Mouse (Mus musculus): ENCODE results near the gene Hist1h1t. TPM values are rescaled to one million over a fixed set of nuclear protein-coding genes. Genes with fewer than 3 reads are reported as not detected.

Hist1h1t gene
- polyA plus RNA-seq, 1 experiment from 2014 or later, result not detected

GRCm38 (mm10) chr13:23685121-23685861, 10.3 kb upstream of the Hist1h1t start:
- no peak for ATAC-seq (replicated peaks; ENCODE audit: low FRiP score)
- Histone ChIP-seq H3K9me3 (ENCODE audit: control insufficient read depth, low read length) (no peaks in the 10 kb centered on the region), H3K4me3 (ENCODE audit: low read depth, low read length) (peak overlapping the region; percentile 27), H3K4me2 (peak overlapping the region; percentile 82), H3K36me3 (ENCODE audit: control insufficient read depth, insufficient read depth, low read length) (no peaks in the 10 kb centered on the region), H3K4me1 (replicated peaks; ENCODE audit: control insufficient read depth, insufficient read depth, low read length) (peaks cover 24% of the 10 kb centered on the region), H3K27ac (ENCODE audit: low read depth, low read length) (peak overlapping the region; percentile 100), H3K9ac (ENCODE audit: low read depth, low read length) (peak overlapping the region; percentile 77), H3K27me3 (replicated peaks; ENCODE audit: control insufficient read depth, insufficient read depth, low read length) (no peaks in the 10 kb centered on the region)
- WGBS, result 10% methylated on average over 15 of the region's 15 CpGs
- peak; percentile 61 for DNase-seq (ENCODE audit: low spot score)

GRCm38 (mm10) chr13:23685966-23686365, 9.6 kb upstream of the Hist1h1t start:
- H3K9me3 ChIP-seq (ENCODE audit: control insufficient read depth, low read length), result no peaks in the 10 kb centered on the region
- H3K4me2 ChIP-seq, result peak overlapping the region; percentile 82
- H3K9ac ChIP-seq (ENCODE audit: low read depth, low read length), result peak overlapping the region; percentile 77
- H3K4me3 ChIP-seq (ENCODE audit: low read depth, low read length), result peak overlapping the region; percentile 27
- no peaks in the 10 kb centered on the region for H3K36me3 ChIP-seq (ENCODE audit: control insufficient read depth, insufficient read depth, low read length)
- WGBS, result 62% methylated on average over 4 of the region's 4 CpGs
- H3K4me1 ChIP-seq (replicated peaks; ENCODE audit: control insufficient read depth, insufficient read depth, low read length), result peaks cover 27% of the 10 kb centered on the region
- DNase-seq (ENCODE audit: low spot score) (no peak), ATAC-seq (replicated peaks; ENCODE audit: low FRiP score) (no peak)
- H3K27me3 ChIP-seq (replicated peaks; ENCODE audit: control insufficient read depth, insufficient read depth, low read length), result no peaks in the 10 kb centered on the region
- H3K27ac ChIP-seq (ENCODE audit: low read depth, low read length), result peak overlapping the region; percentile 100

GRCm38 (mm10) chr13:23687181-23687580, 8.4 kb upstream of the Hist1h1t start:
- Histone ChIP-seq H3K9me3 (ENCODE audit: control insufficient read depth, low read length) (no peaks in the 10 kb centered on the region), H3K4me3 (ENCODE audit: low read depth, low read length) (no peak overlapping the region), H3K9ac (ENCODE audit: low read depth, low read length) (no peak overlapping the region), H3K27me3 (replicated peaks; ENCODE audit: control insufficient read depth, insufficient read depth, low read length) (no peaks in the 10 kb centered on the region), H3K4me2 (no peak overlapping the region), H3K27ac (ENCODE audit: low read depth, low read length) (no peak overlapping the region), H3K4me1 (replicated peaks; ENCODE audit: control insufficient read depth, insufficient read depth, low read length) (peaks cover 22% of the 10 kb centered on the region), H3K36me3 (ENCODE audit: control insufficient read depth, insufficient read depth, low read length) (no peaks in the 10 kb centered on the region)
- DNase-seq (ENCODE audit: low spot score) (no peak), ATAC-seq (replicated peaks; ENCODE audit: low FRiP score) (no peak)
- 90% methylated on average over 4 of the region's 4 CpGs for WGBS

- 82% methylated on average over 7 of the region's 7 CpGs for WGBS
- ATAC-seq (replicated peaks; ENCODE audit: low FRiP score) (no peak), DNase-seq (ENCODE audit: low spot score) (no peak)
- H3K9ac ChIP-seq (ENCODE audit: low read depth, low read length), result no peak overlapping the region
- peaks cover 15% of the 10 kb centered on the region for H3K4me1 ChIP-seq (replicated peaks; ENCODE audit: control insufficient read depth, insufficient read depth, low read length)
- H3K4me3 ChIP-seq (ENCODE audit: low read depth, low read length), result no peak overlapping the region
- H3K27ac ChIP-seq (ENCODE audit: low read depth, low read length), result no peak overlapping the region
- H3K4me2 ChIP-seq, result no peak overlapping the region
- H3K9me3 ChIP-seq (ENCODE audit: control insufficient read depth, low read length), result no peaks in the 10 kb centered on the region
- no peaks in the 10 kb centered on the region for H3K36me3 ChIP-seq (ENCODE audit: control insufficient read depth, insufficient read depth, low read length)
- H3K27me3 ChIP-seq (replicated peaks; ENCODE audit: control insufficient read depth, insufficient read depth, low read length), result no peaks in the 10 kb centered on the region
Measured at GRCm38 (mm10) chr13:23687907-23688306, 7.7 kb upstream of the Hist1h1t start.

GRCm38 (mm10) chr13:23688956-23689355, 6.7 kb upstream of the Hist1h1t start:
- Histone ChIP-seq H3K4me2 (no peak overlapping the region), H3K4me1 (replicated peaks; ENCODE audit: control insufficient read depth, insufficient read depth, low read length) (peaks cover 14% of the 10 kb centered on the region)

GRCm38 (mm10) chr13:23689459-23689858, 6.2 kb upstream of the Hist1h1t start:
- ATAC-seq (replicated peaks; ENCODE audit: low FRiP score) (no peak), DNase-seq (ENCODE audit: low spot score) (no peak)
- H3K27ac ChIP-seq (ENCODE audit: low read depth, low read length), result no peak overlapping the region
- no peak overlapping the region for H3K4me2 ChIP-seq
- no peak overlapping the region for H3K9ac ChIP-seq (ENCODE audit: low read depth, low read length)
- H3K4me1 ChIP-seq (replicated peaks; ENCODE audit: control insufficient read depth, insufficient read depth, low read length), result peaks cover 14% of the 10 kb centered on the region
- H3K4me3 ChIP-seq (ENCODE audit: low read depth, low read length), result no peak overlapping the region
- no peaks in the 10 kb centered on the region for H3K36me3 ChIP-seq (ENCODE audit: control insufficient read depth, insufficient read depth, low read length)
- H3K9me3 ChIP-seq (ENCODE audit: control insufficient read depth, low read length), result no peaks in the 10 kb centered on the region
- WGBS, result 30% methylated on average over 2 of the region's 2 CpGs
- no peaks in the 10 kb centered on the region for H3K27me3 ChIP-seq (replicated peaks; ENCODE audit: control insufficient read depth, insufficient read depth, low read length)

More at GRCm38 (mm10) chr13:23688956-23689355, 6.7 kb upstream of the Hist1h1t start:
- Histone ChIP-seq H3K9ac (ENCODE audit: low read depth, low read length) (no peak overlapping the region), H3K4me3 (ENCODE audit: low read depth, low read length) (no peak overlapping the region), H3K27me3 (replicated peaks; ENCODE audit: control insufficient read depth, insufficient read depth, low read length) (no peaks in the 10 kb centered on the region), H3K27ac (ENCODE audit: low read depth, low read length) (no peak overlapping the region), H3K9me3 (ENCODE audit: control insufficient read depth, low read length) (no peaks in the 10 kb centered on the region), H3K36me3 (ENCODE audit: control insufficient read depth, insufficient read depth, low read length) (no peaks in the 10 kb centered on the region)
- no peak for ATAC-seq (replicated peaks; ENCODE audit: low FRiP score)
- WGBS, result 92% methylated on average over 2 of the region's 2 CpGs
- DNase-seq (ENCODE audit: low spot score), result no peak

- no peaks in the 10 kb centered on the region for H3K27me3 ChIP-seq (replicated peaks; ENCODE audit: control insufficient read depth, insufficient read depth, low read length)
- no peak overlapping the region for H3K4me2 ChIP-seq
- H3K9ac ChIP-seq (ENCODE audit: low read depth, low read length), result no peak overlapping the region
- H3K27ac ChIP-seq (ENCODE audit: low read depth, low read length), result no peak overlapping the region
- no peak overlapping the region for H3K4me3 ChIP-seq (ENCODE audit: low read depth, low read length)
- H3K36me3 ChIP-seq (ENCODE audit: control insufficient read depth, insufficient read depth, low read length), result no peaks in the 10 kb centered on the region
- peaks cover 14% of the 10 kb centered on the region for H3K4me1 ChIP-seq (replicated peaks; ENCODE audit: control insufficient read depth, insufficient read depth, low read length)
- WGBS, result 85% methylated on average over 6 of the region's 6 CpGs
- H3K9me3 ChIP-seq (ENCODE audit: control insufficient read depth, low read length), result no peaks in the 10 kb centered on the region
- ATAC-seq (replicated peaks; ENCODE audit: low FRiP score) (no peak), DNase-seq (ENCODE audit: low spot score) (no peak)
Measured at GRCm38 (mm10) chr13:23693856-23694440, 1.7 kb upstream of the Hist1h1t start.

GRCm38 (mm10) chr13:23694956-23695355, 658 bp upstream of the Hist1h1t start:
- H3K4me2 ChIP-seq, result no peak overlapping the region
- WGBS, result 90% methylated on average over 9 of the region's 9 CpGs
- H3K4me3 ChIP-seq (ENCODE audit: low read depth, low read length), result no peak overlapping the region
- H3K4me1 ChIP-seq (replicated peaks; ENCODE audit: control insufficient read depth, insufficient read depth, low read length), result peaks cover 12% of the 10 kb centered on the region; the same call in 1 of the 2 replicates
- no peaks in the 10 kb centered on the region for H3K9me3 ChIP-seq (ENCODE audit: control insufficient read depth, low read length)
- no peak for DNase-seq (ENCODE audit: low spot score)
- H3K9ac ChIP-seq (ENCODE audit: low read depth, low read length), result no peak overlapping the region
- no peak overlapping the region for H3K27ac ChIP-seq (ENCODE audit: low read depth, low read length)
- H3K27me3 ChIP-seq (replicated peaks; ENCODE audit: control insufficient read depth, insufficient read depth, low read length), result no peaks in the 10 kb centered on the region
- no peak for ATAC-seq (replicated peaks; ENCODE audit: low FRiP score)
- no peaks in the 10 kb centered on the region for H3K36me3 ChIP-seq (ENCODE audit: control insufficient read depth, insufficient read depth, low read length)

- Histone ChIP-seq H3K9ac (ENCODE audit: low read depth, low read length) (peak overlapping the region; percentile 25; the same call in 1 of the 2 replicates), H3K27me3 (replicated peaks; ENCODE audit: control insufficient read depth, insufficient read depth, low read length) (no peaks in the 10 kb centered on the region), H3K9me3 (ENCODE audit: control insufficient read depth, low read length) (no peaks in the 10 kb centered on the region), H3K27ac (ENCODE audit: low read depth, low read length) (peak overlapping the region; percentile 69; the same call in 1 of the 2 replicates), H3K4me1 (replicated peaks; ENCODE audit: control insufficient read depth, insufficient read depth, low read length) (peaks cover 15% of the 10 kb centered on the region), H3K36me3 (ENCODE audit: control insufficient read depth, insufficient read depth, low read length) (no peaks in the 10 kb centered on the region), H3K4me2 (peak overlapping the region; percentile 51), H3K4me3 (ENCODE audit: low read depth, low read length) (no peak overlapping the region)
- ATAC-seq (replicated peaks; ENCODE audit: low FRiP score) (no peak), DNase-seq (ENCODE audit: low spot score) (peak; percentile 45)
- 43% methylated on average over 15 of the region's 15 CpGs for WGBS
Measured at GRCm38 (mm10) chr13:23696061-23696474, 454 bp downstream of the Hist1h1t start.

All from liver, embryonic 11.5 days (tissue).